Mouse (Mus musculus) liver, embryonic 16.5 days (tissue): ENCODE measurements around the gene Rims3. TPM values are rescaled to one million over a fixed set of nuclear protein-coding genes. Genes with fewer than 3 reads are reported as not detected.
A peak's percentile ranks its signal among the peaks of the same experiment; 100 is the strongest.

ENCODE experiments used
- ATAC-seq: fragments of 200-750 bp; cut with Nextera tagmentation; 2 replicates; pipeline ENCODE4 v1.8.0; 2017; ENCODE audit warnings: low read depth, mild to moderate bottlenecking, moderate number of reproducible peaks, moderate library complexity
- H3K27ac ChIP-seq: fragments of 300-500 bp; sonication (generic); 2 replicates; pipeline ENCODE4 v1.5.1; 2014; ENCODE audit warnings: mild to moderate bottlenecking, low read length
- H3K27me3 ChIP-seq: fragments of 300-500 bp; sonication (generic); 2 replicates; pipeline ENCODE4 v1.6.1; 2014; ENCODE audit warnings: low read depth, low read length, mixed read lengths; ENCODE audit not compliant: control insufficient read depth, insufficient read depth
- H3K36me3 ChIP-seq: fragments of 300-500 bp; sonication (generic); 2 replicates; pipeline ENCODE4 v1.6.1; 2014; ENCODE audit warnings: mild to moderate bottlenecking; ENCODE audit not compliant: control insufficient read depth, insufficient read depth
- H3K4me1 ChIP-seq: fragments of 300-500 bp; sonication (generic); 2 replicates; pipeline ENCODE4 v1.6.1; 2014; ENCODE audit warnings: low read depth, low read length, mixed read lengths; ENCODE audit not compliant: control insufficient read depth
- H3K4me2 ChIP-seq: fragments of 300-500 bp; sonication (generic); 2 replicates; pipeline ENCODE4 v1.6.1; 2014; ENCODE audit warnings: low read depth, low read length, mixed read lengths
- H3K4me3 ChIP-seq: fragments of 300-500 bp; sonication (generic); 2 replicates; pipeline ENCODE4 v1.5.1; 2014; ENCODE audit warnings: low read depth, mild to moderate bottlenecking, low read length
- H3K9ac ChIP-seq: fragments of 300-500 bp; sonication (generic); 2 replicates; pipeline ENCODE4 v1.6.1; 2014; ENCODE audit warnings: low read depth, low read length
- H3K9me3 ChIP-seq: fragments of 300-500 bp; sonication (generic); replicated peaks from 2 replicates; pipeline ENCODE4 v1.6.1; 2016; ENCODE audit warnings: low read length; ENCODE audit not compliant: control insufficient read depth
- WGBS: fragments of 180-500 bp; shearing (Covaris S2); extraction: QIAGEN DNeasy Blood & Tissue Kit; methylation state at CpG from one replicate; pipeline ENCODE4 v1.1.7; 2014; ENCODE audit not compliant: insufficient replicate concordance; 5-methylcytosine and 5-hydroxymethylcytosine counted together
- polyA plus RNA-seq: library from polyadenylated mRNA; unstranded; fragments of >200 nt; fragmentation: Nextera tagmentation; extraction: Ambion mirVana; gene quantifications from 2 replicates; pipeline ENCODE4 v1.2.1, GENCODE M21; 2015

Rims3 gene
- 0.21 and 0.25 TPM in 2 replicates for polyA plus RNA-seq

DNA sequence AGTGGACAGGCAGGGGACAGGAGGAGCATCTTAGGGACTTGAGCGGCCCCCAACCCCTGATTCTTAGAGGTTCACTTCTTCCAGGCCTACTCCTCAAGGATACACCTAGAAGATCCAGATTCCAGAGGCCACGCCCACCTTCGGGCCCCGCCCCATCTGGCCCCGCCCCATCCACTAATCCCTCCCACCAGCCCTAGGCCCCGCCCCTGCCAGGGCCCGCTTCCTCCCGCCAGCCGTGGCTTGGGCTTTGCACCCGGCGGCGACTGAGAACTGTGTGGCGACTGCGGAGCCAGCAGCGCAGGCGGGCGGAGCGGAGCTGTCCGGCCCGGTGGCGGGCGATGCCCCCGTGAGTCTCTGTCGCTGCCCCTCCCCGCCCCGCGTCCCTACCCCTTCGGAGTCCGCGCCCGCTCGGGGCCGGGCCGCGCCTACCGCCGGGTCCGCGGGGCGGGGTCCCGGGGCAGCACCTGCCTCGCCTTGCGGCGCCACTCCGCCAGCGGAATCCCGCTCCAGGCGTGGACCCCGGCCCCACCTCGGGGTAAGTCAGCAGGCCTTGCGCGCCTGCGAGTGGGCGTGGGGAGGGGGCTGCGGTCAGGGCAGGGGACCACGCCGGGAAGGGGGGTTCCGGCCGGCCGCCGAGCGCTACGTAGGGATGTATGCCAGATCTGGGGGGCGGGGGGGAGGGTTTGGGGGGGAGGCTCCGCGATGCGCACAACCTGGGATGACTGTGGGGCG lies at the start of gene Rims3:
Gene Rims3 (plus strand): TSS at position 229 of the 732 bp plus-strand sequence.
- no peak within 1 kb of the TSS for H3K27ac ChIP-seq
- peaks cover 5% of the 10 kb centered on the region for H3K4me1 ChIP-seq
- no peaks in the 10 kb centered on the region for H3K9me3 ChIP-seq
- ATAC-seq: peak; percentile 56
- peak within 1 kb of the TSS; percentile 63 for H3K4me3 ChIP-seq
- H3K27me3 ChIP-seq: peaks cover 41% of the 10 kb centered on the region
- WGBS: 2% methylated on average over 65 of the region's 68 CpGs
- no peaks in the 10 kb centered on the region for H3K36me3 ChIP-seq
- H3K4me2 ChIP-seq: peak within 1 kb of the TSS; percentile 86
- peak within 1 kb of the TSS; percentile 27; the same call in 1 of the 2 replicates for H3K9ac ChIP-seq

DNA sequence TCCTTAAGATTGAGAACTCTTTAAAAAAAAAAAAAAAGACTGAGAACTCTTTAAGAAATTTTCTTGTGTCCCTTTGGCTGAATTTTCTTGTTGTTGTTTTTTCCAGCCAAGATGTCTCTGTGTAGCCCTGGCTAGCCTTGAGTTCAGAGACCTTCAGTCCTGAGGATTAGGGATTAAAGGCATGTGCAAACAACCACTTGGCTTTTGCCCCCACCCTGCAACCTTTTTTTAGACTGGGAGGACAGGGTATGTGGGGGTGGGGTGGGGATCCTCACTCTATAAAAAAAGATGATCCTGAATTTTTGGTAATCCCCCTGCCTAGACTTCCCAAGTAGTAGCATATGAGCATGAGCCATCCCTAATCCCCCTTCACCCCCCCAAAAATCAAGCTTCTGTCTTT lies 48.8 kb upstream of the Rims3 start:
- Histone ChIP-seq H3K9me3 (no peaks in the 10 kb centered on the region), H3K4me3 (no peak overlapping the region), H3K36me3 (no peaks in the 10 kb centered on the region), H3K27ac (peak overlapping the region; percentile 41; the same call in 1 of the 2 replicates), H3K4me2 (peak overlapping the region; percentile 29; the same call in 1 of the 2 replicates), H3K4me1 (peaks cover 7% of the 10 kb centered on the region; the same call in 1 of the 2 replicates), H3K27me3 (no peaks in the 10 kb centered on the region), H3K9ac (no peak overlapping the region)
- ATAC-seq: peak; percentile 63

DNA sequence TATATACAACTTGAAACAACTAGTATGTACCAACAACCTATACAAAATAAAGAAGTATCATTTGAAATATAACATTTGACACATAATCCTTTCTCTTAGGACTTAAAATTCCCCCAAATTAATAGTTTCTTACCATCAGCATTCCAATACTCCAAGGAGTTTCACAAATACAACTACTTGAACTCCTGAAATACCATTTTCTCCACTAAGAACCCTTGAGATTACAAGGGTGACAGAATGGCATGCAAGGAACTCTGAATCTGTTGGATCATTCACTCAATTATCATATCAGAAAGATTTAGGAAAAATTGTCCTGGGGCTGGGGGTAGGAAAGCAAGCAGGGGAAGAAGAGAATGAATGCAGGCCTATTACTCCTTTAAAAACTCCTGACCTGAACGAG lies 40.9 kb upstream of the Rims3 start:
- no peak overlapping the region for H3K27ac ChIP-seq
- WGBS: 58% methylated on average over 1 of the region's 1 CpGs

DNA sequence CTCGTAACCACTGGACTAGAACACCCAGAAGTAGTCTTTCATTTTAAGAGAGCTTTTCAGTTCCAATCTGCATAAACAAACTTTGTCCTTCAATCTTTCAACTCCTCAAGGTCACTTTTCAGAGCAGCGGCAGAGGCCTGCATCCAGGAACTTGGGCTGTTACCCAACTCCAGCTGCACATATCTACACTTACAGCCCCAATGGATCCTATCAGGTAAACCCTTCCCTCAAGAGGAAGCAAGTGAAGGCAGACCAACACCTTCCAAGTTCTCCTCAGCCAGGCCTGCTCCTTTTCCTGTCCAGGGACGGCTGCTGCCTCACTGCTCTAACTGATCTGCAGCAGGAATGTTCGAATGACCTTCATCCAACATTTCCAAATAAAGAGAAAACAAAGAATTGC lies 40.4 kb upstream of the Rims3 start:
- H3K27ac ChIP-seq: peak overlapping the region; percentile 53; the same call in 1 of the 2 replicates

More for the DNA sequence above, 40.9 kb upstream of the Rims3 start:
- no peak for ATAC-seq
- H3K4me2 ChIP-seq: peak overlapping the region; percentile 67
- peaks cover 29% of the 10 kb centered on the region for H3K4me1 ChIP-seq
- peak overlapping the region; percentile 40 for H3K4me3 ChIP-seq
- H3K27me3 ChIP-seq: no peaks in the 10 kb centered on the region
- H3K9ac ChIP-seq: no peak overlapping the region
- no peaks in the 10 kb centered on the region for H3K36me3 ChIP-seq
- no peaks in the 10 kb centered on the region for H3K9me3 ChIP-seq

DNA sequence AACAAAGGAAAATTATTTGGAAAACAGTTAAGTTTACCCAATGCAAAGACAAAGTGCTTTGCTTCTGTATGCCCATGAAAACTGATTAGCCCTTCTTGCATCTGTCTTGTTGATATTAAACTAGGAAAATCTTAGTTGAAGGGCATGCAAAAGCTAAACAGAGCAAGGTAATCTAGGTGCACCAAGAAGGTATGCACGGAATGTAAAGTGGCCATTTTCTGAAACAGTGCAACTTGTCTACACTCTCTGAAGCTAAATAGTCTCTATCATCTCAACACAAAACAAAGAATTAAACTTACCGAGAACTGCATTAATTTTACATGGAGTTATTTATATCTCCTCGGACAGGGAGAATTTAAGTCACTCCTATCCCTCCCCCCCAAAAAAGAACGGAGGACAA lies 39.5 kb upstream of the Rims3 start:
- no peaks in the 10 kb centered on the region for H3K27me3 ChIP-seq
- peaks cover 26% of the 10 kb centered on the region for H3K4me1 ChIP-seq
- no peaks in the 10 kb centered on the region for H3K36me3 ChIP-seq
- ATAC-seq: no peak
- 19% methylated on average over 4 of the region's 4 CpGs for WGBS
- H3K4me2 ChIP-seq: peak overlapping the region; percentile 67
- peak overlapping the region; percentile 54 for H3K27ac ChIP-seq
- peak overlapping the region; percentile 67 for H3K4me3 ChIP-seq
- peak overlapping the region; percentile 62 for H3K9ac ChIP-seq
- no peaks in the 10 kb centered on the region for H3K9me3 ChIP-seq

More for the DNA sequence above, 40.4 kb upstream of the Rims3 start:
- H3K4me2 ChIP-seq: peak overlapping the region; percentile 67
- no peaks in the 10 kb centered on the region for H3K27me3 ChIP-seq
- H3K9me3 ChIP-seq: no peaks in the 10 kb centered on the region
- H3K36me3 ChIP-seq: no peaks in the 10 kb centered on the region
- H3K4me1 ChIP-seq: peaks cover 29% of the 10 kb centered on the region
- H3K9ac ChIP-seq: 0 out of 2 replicates have a peak overlapping the region, but pooled peaks have one; percentile 26
- ATAC-seq: no peak
- peak overlapping the region; percentile 40 for H3K4me3 ChIP-seq
- 45% methylated on average over 4 of the region's 4 CpGs for WGBS

DNA sequence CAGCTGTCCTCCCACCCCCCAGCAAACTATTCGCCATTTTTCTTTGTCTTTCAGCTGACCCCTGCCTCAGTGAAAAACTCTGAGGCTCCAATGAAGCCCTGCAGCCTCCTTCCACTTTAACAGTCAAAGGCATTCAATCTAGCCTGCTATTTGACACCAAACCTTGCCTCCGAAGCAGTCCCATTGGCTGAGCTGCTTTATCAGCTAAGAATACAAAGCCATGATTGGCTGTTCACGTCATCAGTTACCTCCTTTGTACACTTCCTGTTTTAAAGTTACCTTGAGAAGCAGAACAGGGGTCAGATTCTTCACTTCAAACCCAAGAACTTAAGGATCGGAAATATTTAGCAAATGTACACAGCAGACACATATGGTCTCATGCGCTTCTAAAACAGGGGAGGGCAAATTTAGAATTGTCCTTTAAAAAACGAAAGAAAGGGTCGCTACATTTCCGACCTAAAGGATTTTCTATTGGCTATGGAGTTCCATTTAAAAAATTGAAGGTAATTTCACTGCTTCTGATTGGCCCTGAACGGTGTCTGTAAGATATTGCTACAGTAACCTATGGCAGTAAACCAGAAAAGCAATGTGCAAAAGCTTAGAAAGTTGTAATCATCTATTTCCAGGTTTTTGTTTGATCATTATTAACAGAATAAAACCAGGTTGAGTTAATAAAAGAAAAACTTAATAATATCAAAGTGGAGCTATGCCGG lies 38.8 kb upstream of the Rims3 start:
- Histone ChIP-seq H3K4me1 (peaks cover 26% of the 10 kb centered on the region), H3K4me3 (peak overlapping the region; percentile 67), H3K36me3 (no peaks in the 10 kb centered on the region), H3K9ac (peak overlapping the region; percentile 62), H3K9me3 (no peaks in the 10 kb centered on the region), H3K4me2 (peak overlapping the region; percentile 67), H3K27ac (peak overlapping the region; percentile 54), H3K27me3 (no peaks in the 10 kb centered on the region)
- ATAC-seq: peak; percentile 98
- WGBS: 8% methylated on average over 10 of the region's 10 CpGs

DNA sequence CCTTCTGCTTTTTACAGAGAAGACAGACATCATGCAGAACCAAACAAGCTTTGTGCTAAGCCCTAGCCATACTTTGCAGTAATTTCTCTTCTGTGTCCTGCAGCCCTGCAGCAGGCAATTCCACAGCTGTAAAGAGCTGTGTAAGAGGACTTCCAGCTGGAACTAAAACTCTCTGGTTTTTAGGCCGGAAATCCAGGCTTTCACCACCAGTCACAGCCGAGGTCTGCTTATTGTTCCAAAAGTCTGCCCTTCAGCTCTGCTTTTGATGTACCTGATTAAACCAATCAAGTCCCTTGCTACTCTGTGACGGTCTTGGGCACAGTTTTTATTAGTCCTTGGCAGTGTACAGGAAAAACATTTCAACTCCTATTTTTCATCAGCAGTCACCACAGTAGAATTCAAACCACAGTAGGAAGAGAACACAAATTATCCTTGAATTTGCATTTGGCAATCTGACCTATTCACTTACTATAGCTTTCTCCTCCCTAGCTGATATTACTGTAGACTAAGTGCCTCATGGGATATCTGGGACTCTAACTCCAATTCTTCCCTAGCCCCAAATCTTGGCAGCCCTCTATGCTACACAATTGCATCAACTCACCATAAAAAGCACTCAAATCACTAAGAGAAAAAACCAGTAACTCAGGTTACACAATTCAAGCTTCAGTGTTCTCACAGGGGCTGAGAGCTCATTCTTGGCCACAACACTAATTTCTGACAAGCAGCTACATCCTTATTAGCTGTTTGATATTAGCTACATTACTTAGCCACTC lies 37.4 kb upstream of the Rims3 start:
- Histone ChIP-seq H3K4me1 (peaks cover 26% of the 10 kb centered on the region), H3K4me2 (no peak overlapping the region), H3K36me3 (no peaks in the 10 kb centered on the region), H3K9me3 (no peaks in the 10 kb centered on the region), H3K27me3 (no peaks in the 10 kb centered on the region), H3K27ac (no peak overlapping the region; the same call in 1 of the 2 replicates), H3K9ac (no peak overlapping the region), H3K4me3 (no peak overlapping the region)
- no peak for ATAC-seq
- 44% methylated on average over 3 of the region's 3 CpGs for WGBS

DNA sequence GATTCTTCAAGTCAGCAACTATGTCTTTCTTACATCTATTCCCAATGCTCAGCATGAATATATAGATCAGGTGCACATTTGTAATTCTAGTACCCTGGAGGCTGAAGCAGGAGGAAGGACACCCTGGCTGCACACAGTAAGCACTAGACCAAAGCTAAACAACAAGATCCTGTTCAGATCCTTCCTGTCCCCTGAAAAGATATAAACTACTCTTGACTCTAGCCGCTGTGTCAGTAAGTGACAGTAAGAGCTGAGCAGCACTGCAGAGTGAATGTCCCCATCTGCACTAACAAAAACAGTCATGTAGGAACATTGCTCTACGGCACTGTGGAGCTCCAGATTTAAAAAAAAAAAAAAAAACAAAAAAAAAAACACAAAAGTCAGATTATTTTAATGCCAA lies 36.7 kb upstream of the Rims3 start:
- no peak for ATAC-seq
- Histone ChIP-seq H3K9me3 (no peaks in the 10 kb centered on the region), H3K36me3 (no peaks in the 10 kb centered on the region), H3K9ac (no peak overlapping the region), H3K27ac (no peak overlapping the region), H3K4me1 (peaks cover 23% of the 10 kb centered on the region), H3K4me2 (no peak overlapping the region), H3K4me3 (no peak overlapping the region), H3K27me3 (no peaks in the 10 kb centered on the region)
- 68% methylated on average over 2 of the region's 2 CpGs for WGBS
